Comparison of ENCODE assay signal across 24 mouse cellular contexts in genomic region chr1:192582921-192583320, GRCm38 (mm10).
DNase-seq lines count a peak whose midpoint lies in the region; ATAC-seq and TF ChIP-seq lines count a peak whose summit lies in the region.
"Had no signal": no experiment of that assay in that cellular context is flagged by ENCODE, and none has a peak within 500 bp of the region (broad histone marks: within the 10 kb centered on the region; RNA-seq: fewer than 3 reads in every experiment).

No protein-coding gene starts in this region.

- WGBS in limb, embryonic 10.5 days = 82% methylated on average over 1 of the region's 2 CpGs
- WGBS in stomach, postnatal 0 days = 57% methylated on average over 2 of the region's 2 CpGs

- H3K4me1 ChIP-seq in limb, embryonic 10.5 days = no peaks in the 10 kb centered on the region
- H3K4me1 ChIP-seq in stomach, postnatal 0 days (replicated peaks; ENCODE audit: control insufficient read depth, insufficient read depth) = no peaks in the 10 kb centered on the region
- H3K4me1 ChIP-seq: embryonic facial prominence, embryonic 12.5 days; embryonic facial prominence, embryonic 15.5 days; forebrain, embryonic 12.5 days; forebrain, embryonic 15.5 days; heart, embryonic 10.5 days; hindbrain, embryonic 12.5 days; hindbrain, embryonic 15.5 days had no signal

- no peak overlapping the region for H3K4me3 ChIP-seq in left cerebral cortex, adult 2 months
- no peak overlapping the region for H3K4me3 ChIP-seq in limb, embryonic 10.5 days
- no peak overlapping the region for H3K4me3 ChIP-seq in stomach, postnatal 0 days (ENCODE audit: low read depth, low read length)
- H3K4me3 ChIP-seq: embryonic facial prominence, embryonic 12.5 days; embryonic facial prominence, embryonic 15.5 days; forebrain, embryonic 12.5 days; forebrain, embryonic 15.5 days; heart, adult 2 months; heart, embryonic 10.5 days; heart, embryonic 13.5 days; hindbrain, embryonic 12.5 days; hindbrain, embryonic 15.5 days had no signal

- no peak for TF ChIP-seq EP300 in stomach, postnatal 0 days (optimal IDR thresholded peaks at IDR 0.05)

- ATAC-seq in stomach, postnatal 0 days (ENCODE audit: low FRiP score, low TSS enrichment) = no peak
- ATAC-seq: activated CD4-positive, CD25-positive, alpha-beta regulatory T cell, adult 4 months; forebrain, embryonic 15.5 days had no signal

- DNase-seq in heart, adult 11 months = peak; percentile 12
- no peak for DNase-seq in heart, postnatal 14 days
- no peak for DNase-seq in left cerebral cortex, adult 2 months (ENCODE audit: extremely low spot score in 1 of 2, low spot score in 2 of 2)
- DNase-seq in left cerebral cortex, adult 18-20 months (ENCODE audit: low spot score in 2 of 2) = no peak
- peak; percentile 21 for DNase-seq in limb, embryonic 10.5 days (ENCODE audit: low spot score)
- peak; percentile 1 for DNase-seq in stomach, postnatal 0 days (ENCODE audit: low spot score)
- DNase-seq in B cell, adult 2 months = no peak
- DNase-seq in thymus, postnatal 4 days = no peak
- DNase-seq: adrenal gland, adult 8-10 months; adrenal gland, postnatal 25 days; cerebellum, adult 18-20 months; cerebellum, adult 9-10 months; cerebellum, postnatal 14 days; gastrocnemius, postnatal 25 days; heart, adult 2 months had no signal

- H3K9me3 ChIP-seq in limb, embryonic 10.5 days (replicated peaks) = no peaks in the 10 kb centered on the region
- no peaks in the 10 kb centered on the region for H3K9me3 ChIP-seq in stomach, postnatal 0 days (ENCODE audit: control insufficient read depth, low read length)
- H3K9me3 ChIP-seq: embryonic facial prominence, embryonic 12.5 days; embryonic facial prominence, embryonic 15.5 days; forebrain, embryonic 12.5 days; forebrain, embryonic 15.5 days; heart, embryonic 10.5 days; heart, embryonic 13.5 days; hindbrain, embryonic 12.5 days; hindbrain, embryonic 15.5 days had no signal

- intact Hi-C loops in heart, postnatal 14 days (cut with DNase I) = no loop called here
- intact Hi-C loops in left cerebral cortex, adult 2 months (cut with DNase I) = no loop called here

- H3K4me2 ChIP-seq in stomach, postnatal 0 days (replicated peaks; ENCODE audit: low read depth) = no peak overlapping the region
- H3K4me2 ChIP-seq: embryonic facial prominence, embryonic 12.5 days; embryonic facial prominence, embryonic 15.5 days; forebrain, embryonic 12.5 days; forebrain, embryonic 15.5 days; heart, embryonic 13.5 days; hindbrain, embryonic 12.5 days; hindbrain, embryonic 15.5 days had no signal

- no peaks in the 10 kb centered on the region for H3K36me3 ChIP-seq in limb, embryonic 10.5 days
- no peaks in the 10 kb centered on the region for H3K36me3 ChIP-seq in stomach, postnatal 0 days (ENCODE audit: control insufficient read depth, insufficient read depth, low read length)
- H3K36me3 ChIP-seq: embryonic facial prominence, embryonic 12.5 days; embryonic facial prominence, embryonic 15.5 days; forebrain, embryonic 12.5 days; forebrain, embryonic 15.5 days; heart, embryonic 10.5 days; heart, embryonic 13.5 days; hindbrain, embryonic 12.5 days; hindbrain, embryonic 15.5 days had no signal

- TF ChIP-seq CTCF in left cerebral cortex, adult 2 months (IDR thresholded peaks at IDR 0.05) = no peak
- TF ChIP-seq CTCF in stomach, postnatal 0 days (IDR thresholded peaks at IDR 0.05; ENCODE audit: low read depth) = no peak

- H3K27ac ChIP-seq in left cerebral cortex, adult 2 months = peak overlapping the region; percentile 82
- H3K27ac ChIP-seq in limb, embryonic 10.5 days = no peak overlapping the region
- H3K27ac ChIP-seq in stomach, postnatal 0 days (replicated peaks) = no peak overlapping the region
- H3K27ac ChIP-seq: embryonic facial prominence, embryonic 12.5 days; embryonic facial prominence, embryonic 15.5 days; forebrain, embryonic 12.5 days; forebrain, embryonic 15.5 days; heart, adult 2 months; heart, embryonic 10.5 days; heart, embryonic 13.5 days; hindbrain, embryonic 12.5 days; hindbrain, embryonic 15.5 days had no signal

- H3K9ac ChIP-seq in stomach, postnatal 0 days (ENCODE audit: low read length) = no peak overlapping the region
- H3K9ac ChIP-seq: embryonic facial prominence, embryonic 12.5 days; embryonic facial prominence, embryonic 15.5 days; forebrain, embryonic 12.5 days; forebrain, embryonic 15.5 days; heart, embryonic 13.5 days; hindbrain, embryonic 12.5 days; hindbrain, embryonic 15.5 days had no signal

- H3K27me3 ChIP-seq in limb, embryonic 10.5 days (ENCODE audit: low read depth, poor library complexity, severe bottlenecking) = no peaks in the 10 kb centered on the region
- no peaks in the 10 kb centered on the region for H3K27me3 ChIP-seq in stomach, postnatal 0 days (ENCODE audit: control insufficient read depth, insufficient read depth, low read length)
- H3K27me3 ChIP-seq: embryonic facial prominence, embryonic 12.5 days; embryonic facial prominence, embryonic 15.5 days; forebrain, embryonic 12.5 days; forebrain, embryonic 15.5 days; heart, embryonic 13.5 days; hindbrain, embryonic 12.5 days; hindbrain, embryonic 15.5 days had no signal

Comparison
In these comparisons a context has a peak if more than half of its experiments do, and no peak if none do; other contexts are left out.
1. DNase-seq: peak in heart, adult 11 months (single experiment), limb, embryonic 10.5 days (single experiment) and stomach, postnatal 0 days (single experiment); none in heart, postnatal 14 days (0 of 2), left cerebral cortex, adult 2 months (0 of 2), left cerebral cortex, adult 18-20 months (0 of 2), B cell, adult 2 months (0 of 2) and thymus, postnatal 4 days (single experiment).